Mouse (Mus musculus): ENCODE data around the gene Zfp157.
"Not testable (repeated sequence)": the region's sequence is repeated elsewhere in the genome, so short reads cannot be mapped to it uniquely, and the experiment has no call there.

GRCm38 (mm10) chr5:138504548-138504947 lies 63.3 kb downstream of the Zfp157 start:
- not testable (repeated sequence) for TF ChIP-seq CTCF, POLR2A (IDR thresholded peaks at IDR 0.05; ENCODE audit: insufficient read depth, low read depth, low read length)
